Mouse (Mus musculus): ENCODE data around the gene Thg1l. TPM values are rescaled to one million over a fixed set of nuclear protein-coding genes. Genes with fewer than 3 reads are reported as not detected.

Thg1l gene
- polyA plus RNA-seq, 1 experiment, result 33.7 TPM

DNA sequence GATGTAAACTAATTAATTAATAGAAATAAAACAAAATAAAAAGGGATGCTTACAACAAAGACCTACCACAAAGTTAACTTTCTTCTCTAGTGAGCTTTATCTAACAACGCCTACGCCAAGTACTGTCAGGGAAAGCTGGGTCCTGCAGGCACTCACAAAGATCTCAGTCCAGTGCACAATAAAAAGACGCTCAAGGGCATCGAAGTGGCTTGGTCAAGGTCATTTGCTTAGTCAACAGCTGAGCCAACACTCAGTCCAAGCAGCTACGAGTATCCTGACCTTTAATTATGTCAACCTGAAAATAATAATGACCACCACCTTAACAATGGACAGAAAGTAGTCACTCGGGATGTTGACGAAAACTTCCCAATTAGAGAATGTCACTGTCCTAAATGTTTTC is 13.0 kb downstream of the Thg1l start:
- no peaks in the 10 kb centered on the region for H3K36me3 ChIP-seq (ENCODE audit: control insufficient read depth, insufficient read depth, low read length, poor library complexity, severe bottlenecking)
- no peaks in the 10 kb centered on the region for H3K27me3 ChIP-seq (ENCODE audit: control insufficient read depth, insufficient read depth, low read length, poor library complexity, severe bottlenecking)
- no peak overlapping the region for H3K27ac ChIP-seq (ENCODE audit: insufficient read depth, low read length)
- H3K4me3 ChIP-seq (ENCODE audit: low read depth, low read length), result no peak overlapping the region
- TF ChIP-seq CTCF (IDR thresholded peaks at IDR 0.05; ENCODE audit: low read depth, low read length) (no peak), POLR2A (IDR thresholded peaks at IDR 0.05; ENCODE audit: insufficient read depth, low read length) (no peak), EP300 (IDR thresholded peaks at IDR 0.05; ENCODE audit: insufficient read depth, low read depth, low read length) (no peak)
- H3K4me1 ChIP-seq (ENCODE audit: control insufficient read depth, insufficient read depth, low read length), result no peaks in the 10 kb centered on the region
- no peaks in the 10 kb centered on the region for H3K9me3 ChIP-seq (replicated peaks; ENCODE audit: control insufficient read depth, insufficient read depth, low read length, poor library complexity, severe bottlenecking)
- no peak overlapping the region for H3K9ac ChIP-seq (ENCODE audit: low read depth, poor library complexity, severe bottlenecking)

DNA sequence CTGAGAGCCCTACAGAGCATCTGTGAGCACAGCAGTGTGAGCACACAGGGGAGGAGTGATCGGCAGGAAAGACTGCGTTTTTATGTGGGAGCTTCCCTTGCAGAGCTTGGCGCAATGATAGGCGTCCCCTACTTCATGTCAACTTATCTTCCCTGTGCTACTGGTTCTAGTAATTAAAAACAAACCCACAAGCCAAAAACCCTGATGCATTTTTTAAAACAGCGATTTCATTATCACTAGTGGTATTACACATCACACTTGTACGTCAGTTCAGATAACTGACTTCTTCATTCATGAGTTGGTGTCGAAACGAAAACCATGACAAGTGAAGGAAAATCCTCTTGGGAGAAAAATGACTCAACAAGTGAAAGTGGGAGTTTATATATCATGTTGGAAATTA is 16.4 kb downstream of the Thg1l start:
- H3K4me1 ChIP-seq (ENCODE audit: control insufficient read depth, insufficient read depth, low read length), result no peaks in the 10 kb centered on the region
- no peaks in the 10 kb centered on the region for H3K27me3 ChIP-seq (ENCODE audit: control insufficient read depth, insufficient read depth, low read length, poor library complexity, severe bottlenecking)
- TF ChIP-seq CTCF (IDR thresholded peaks at IDR 0.05; ENCODE audit: low read depth, low read length) (no peak), EP300 (IDR thresholded peaks at IDR 0.05; ENCODE audit: insufficient read depth, low read depth, low read length) (no peak)
- H3K36me3 ChIP-seq (ENCODE audit: control insufficient read depth, insufficient read depth, low read length, poor library complexity, severe bottlenecking), result peaks cover 3% of the 10 kb centered on the region
- H3K27ac ChIP-seq (ENCODE audit: insufficient read depth, low read length), result no peak overlapping the region
- H3K9ac ChIP-seq (ENCODE audit: low read depth, poor library complexity, severe bottlenecking), result no peak overlapping the region
- H3K4me3 ChIP-seq (ENCODE audit: low read depth, low read length), result no peak overlapping the region
- no peaks in the 10 kb centered on the region for H3K9me3 ChIP-seq (replicated peaks; ENCODE audit: control insufficient read depth, insufficient read depth, low read length, poor library complexity, severe bottlenecking)

DNA sequence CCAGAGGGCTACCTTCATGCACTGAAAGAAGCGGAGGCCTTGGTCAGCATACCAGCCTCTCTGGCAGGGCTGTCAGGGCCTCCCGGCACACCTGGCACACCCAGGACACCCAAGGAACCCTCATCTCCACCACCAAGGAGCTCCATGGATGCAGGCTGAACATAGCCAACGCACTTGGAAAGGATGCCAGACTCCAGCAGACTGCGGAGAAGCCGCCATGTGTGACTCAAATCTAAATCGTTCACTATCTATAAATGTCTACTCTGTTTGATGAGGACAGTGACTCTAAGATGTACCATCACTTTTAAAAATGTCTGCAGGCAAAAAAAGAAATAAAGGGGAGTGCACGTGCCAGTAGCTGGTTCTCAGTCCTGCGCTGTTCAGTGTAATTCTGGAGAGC is 17.8 kb downstream of the Thg1l start:
- no peak for TF ChIP-seq POLR2A (IDR thresholded peaks at IDR 0.05; ENCODE audit: insufficient read depth, low read length)
- no peak for TF ChIP-seq EP300 (IDR thresholded peaks at IDR 0.05; ENCODE audit: insufficient read depth, low read depth, low read length)
- no peak overlapping the region for H3K4me3 ChIP-seq (ENCODE audit: low read depth, low read length)
- no peak overlapping the region for H3K27ac ChIP-seq (ENCODE audit: insufficient read depth, low read length)
- H3K27me3 ChIP-seq (ENCODE audit: control insufficient read depth, insufficient read depth, low read length, poor library complexity, severe bottlenecking), result no peaks in the 10 kb centered on the region
- H3K4me1 ChIP-seq (ENCODE audit: control insufficient read depth, insufficient read depth, low read length), result no peaks in the 10 kb centered on the region
- peaks cover 7% of the 10 kb centered on the region for H3K36me3 ChIP-seq (ENCODE audit: control insufficient read depth, insufficient read depth, low read length, poor library complexity, severe bottlenecking)
- H3K9me3 ChIP-seq (replicated peaks; ENCODE audit: control insufficient read depth, insufficient read depth, low read length, poor library complexity, severe bottlenecking), result no peaks in the 10 kb centered on the region
- no peak overlapping the region for H3K9ac ChIP-seq (ENCODE audit: low read depth, poor library complexity, severe bottlenecking)

DNA sequence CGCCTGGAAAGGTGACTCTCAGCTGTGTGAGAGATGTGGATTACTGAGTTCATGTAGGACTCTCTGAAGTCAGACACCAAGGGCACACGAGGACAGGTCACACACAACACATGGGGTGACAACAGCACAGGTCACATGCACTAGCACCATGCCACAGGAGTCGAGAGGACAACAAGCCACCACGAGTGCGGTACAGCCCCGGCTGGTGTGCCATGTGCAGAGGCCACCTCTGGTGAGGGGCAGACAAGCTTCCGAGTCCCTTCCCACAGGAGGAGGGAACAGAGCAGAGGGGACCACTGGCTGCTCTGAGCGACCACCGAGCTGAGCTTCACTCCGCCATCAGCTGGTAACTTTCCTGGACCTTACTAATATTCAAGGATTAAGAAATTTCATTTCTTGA is 22.5 kb downstream of the Thg1l start:
- Histone ChIP-seq H3K9ac (ENCODE audit: low read depth, poor library complexity, severe bottlenecking) (no peak overlapping the region), H3K36me3 (ENCODE audit: control insufficient read depth, insufficient read depth, low read length, poor library complexity, severe bottlenecking) (peaks cover 7% of the 10 kb centered on the region), H3K27me3 (ENCODE audit: control insufficient read depth, insufficient read depth, low read length, poor library complexity, severe bottlenecking) (no peaks in the 10 kb centered on the region), H3K9me3 (replicated peaks; ENCODE audit: control insufficient read depth, insufficient read depth, low read length, poor library complexity, severe bottlenecking) (no peaks in the 10 kb centered on the region), H3K27ac (ENCODE audit: insufficient read depth, low read length) (no peak overlapping the region), H3K4me3 (ENCODE audit: low read depth, low read length) (no peak overlapping the region), H3K4me1 (ENCODE audit: control insufficient read depth, insufficient read depth, low read length) (no peaks in the 10 kb centered on the region)
- TF ChIP-seq EP300 (IDR thresholded peaks at IDR 0.05; ENCODE audit: insufficient read depth, low read depth, low read length) (no peak), CTCF (IDR thresholded peaks at IDR 0.05; ENCODE audit: low read depth, low read length) (no peak), POLR2A (IDR thresholded peaks at IDR 0.05; ENCODE audit: insufficient read depth, low read length) (no peak)

DNA sequence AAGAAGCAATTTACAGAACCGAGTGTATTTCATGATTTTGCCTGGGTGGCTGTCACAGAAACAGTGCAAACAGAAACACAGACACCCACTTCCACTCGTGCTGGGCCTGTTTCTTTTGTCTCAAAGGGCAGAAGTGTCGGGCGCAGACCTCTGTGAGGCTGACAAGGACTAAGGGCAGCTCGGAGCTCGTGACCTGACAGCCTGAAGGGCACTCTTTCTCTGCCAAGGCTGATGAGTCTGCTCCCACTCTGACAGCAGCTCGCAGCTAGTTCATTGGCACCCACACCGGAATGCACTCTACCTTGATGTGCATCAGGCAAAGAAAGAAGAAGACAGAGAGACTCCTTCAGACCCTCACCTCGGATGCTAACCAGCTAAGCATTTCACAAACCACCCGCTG is 25.8 kb downstream of the Thg1l start:
- TF ChIP-seq CTCF (IDR thresholded peaks at IDR 0.05; ENCODE audit: low read depth, low read length) (no peak), POLR2A (IDR thresholded peaks at IDR 0.05; ENCODE audit: insufficient read depth, low read length) (no peak), EP300 (IDR thresholded peaks at IDR 0.05; ENCODE audit: insufficient read depth, low read depth, low read length) (no peak)
- Histone ChIP-seq H3K4me3 (ENCODE audit: low read depth, low read length) (no peak overlapping the region), H3K27me3 (ENCODE audit: control insufficient read depth, insufficient read depth, low read length, poor library complexity, severe bottlenecking) (no peaks in the 10 kb centered on the region), H3K4me1 (ENCODE audit: control insufficient read depth, insufficient read depth, low read length) (no peaks in the 10 kb centered on the region), H3K9ac (ENCODE audit: low read depth, poor library complexity, severe bottlenecking) (no peak overlapping the region), H3K27ac (ENCODE audit: insufficient read depth, low read length) (no peak overlapping the region), H3K36me3 (ENCODE audit: control insufficient read depth, insufficient read depth, low read length, poor library complexity, severe bottlenecking) (peaks cover 5% of the 10 kb centered on the region; the same call in 1 of the 2 replicates), H3K9me3 (replicated peaks; ENCODE audit: control insufficient read depth, insufficient read depth, low read length, poor library complexity, severe bottlenecking) (no peaks in the 10 kb centered on the region)

DNA sequence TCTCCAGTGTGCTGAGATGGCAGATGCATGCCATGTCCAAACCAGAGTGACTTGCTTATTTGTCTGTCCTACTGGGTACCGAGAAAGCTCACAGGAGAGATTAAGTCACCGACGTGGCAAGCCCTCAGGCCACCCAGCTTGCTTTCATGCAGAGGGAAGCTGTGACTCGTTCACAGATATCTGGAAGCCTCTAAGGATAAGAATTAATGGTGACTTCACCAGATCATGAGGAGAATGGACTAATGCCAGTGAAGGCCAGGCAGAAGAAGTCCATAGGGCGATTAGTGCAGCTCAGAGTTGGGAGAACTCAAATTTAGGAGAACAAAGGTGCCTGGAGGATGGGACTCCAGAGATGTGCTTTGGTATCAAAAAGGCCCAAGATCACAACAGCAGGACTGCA is 27.8 kb downstream of the Thg1l start:
- H3K9me3 ChIP-seq (replicated peaks; ENCODE audit: control insufficient read depth, insufficient read depth, low read length, poor library complexity, severe bottlenecking), result no peaks in the 10 kb centered on the region
- H3K9ac ChIP-seq (ENCODE audit: low read depth, poor library complexity, severe bottlenecking), result no peak overlapping the region
- no peaks in the 10 kb centered on the region for H3K27me3 ChIP-seq (ENCODE audit: control insufficient read depth, insufficient read depth, low read length, poor library complexity, severe bottlenecking)
- no peak overlapping the region for H3K4me3 ChIP-seq (ENCODE audit: low read depth, low read length)
- no peak overlapping the region for H3K27ac ChIP-seq (ENCODE audit: insufficient read depth, low read length)
- TF ChIP-seq POLR2A (IDR thresholded peaks at IDR 0.05; ENCODE audit: insufficient read depth, low read length) (no peak), EP300 (IDR thresholded peaks at IDR 0.05; ENCODE audit: insufficient read depth, low read depth, low read length) (no peak), CTCF (IDR thresholded peaks at IDR 0.05; ENCODE audit: low read depth, low read length) (no peak)
- no peaks in the 10 kb centered on the region for H3K4me1 ChIP-seq (ENCODE audit: control insufficient read depth, insufficient read depth, low read length)
- H3K36me3 ChIP-seq (ENCODE audit: control insufficient read depth, insufficient read depth, low read length, poor library complexity, severe bottlenecking), result no peaks in the 10 kb centered on the region
